Mouse (Mus musculus): ENCODE measurements around the gene Fgfr1op2. TPM values are rescaled to one million over a fixed set of nuclear protein-coding genes. Genes with fewer than 3 reads are reported as not detected.
A peak's percentile ranks its signal among the peaks of the same experiment; 100 is the strongest.
"Not testable (repeated sequence)": the region's sequence is repeated elsewhere in the genome, so short reads cannot be mapped to it uniquely, and the experiment has no call there.

The Fgfr1op2 gene
- total RNA-seq (2014; fragmentation: Nextera tagmentation) (96.1 and 107 TPM in 2 replicates), total RNA-seq (2017) (151 and 157 TPM in 2 replicates)

DNA sequence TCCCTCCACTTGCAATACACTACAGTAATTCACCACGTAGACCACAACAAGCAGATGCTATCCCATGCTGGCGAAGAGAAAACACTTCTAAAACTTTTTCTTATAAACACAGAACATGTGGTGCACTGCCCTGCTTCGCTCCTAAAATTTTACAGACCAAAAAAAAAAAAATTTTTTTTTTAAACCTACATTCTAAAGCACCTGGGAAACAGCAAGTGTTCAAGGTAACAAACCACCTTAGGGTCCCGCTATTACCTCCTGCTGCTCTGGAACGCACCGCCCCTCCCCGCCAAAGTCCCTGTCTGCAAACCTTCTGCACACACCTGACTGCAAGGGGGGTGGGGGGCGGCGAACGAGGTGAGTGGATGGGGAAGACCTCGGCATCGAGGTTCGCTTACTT, at the start of gene Fgfr1op2:
Fgfr1op2 (plus strand) TSS at position 301 of the 400 bp plus-strand sequence.
- ATAC-seq (replicated peaks; ENCODE audit: poor library complexity, severe bottlenecking) = no peak

DNA sequence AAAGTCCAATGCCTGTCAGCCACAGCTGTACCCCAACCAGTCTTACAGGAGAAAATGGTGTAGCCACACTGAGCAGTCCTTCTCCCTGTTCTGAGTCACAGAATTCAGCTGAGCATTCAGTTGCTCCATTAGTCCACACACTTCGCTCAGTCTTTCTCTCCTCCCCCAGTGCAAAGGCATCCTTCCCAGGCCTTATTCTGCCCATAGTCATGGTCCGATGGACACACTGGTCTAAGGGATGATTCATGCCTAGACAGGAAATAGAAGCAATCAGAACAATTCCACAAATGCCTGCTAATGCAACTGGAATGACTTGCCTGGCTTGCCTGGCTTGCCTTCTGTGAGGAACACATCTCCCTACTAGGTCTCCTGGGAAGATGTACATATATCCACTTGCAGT, 49.5 kb upstream of the Fgfr1op2 start:
- ATAC-seq (replicated peaks; ENCODE audit: poor library complexity, severe bottlenecking) = no peak

DNA sequence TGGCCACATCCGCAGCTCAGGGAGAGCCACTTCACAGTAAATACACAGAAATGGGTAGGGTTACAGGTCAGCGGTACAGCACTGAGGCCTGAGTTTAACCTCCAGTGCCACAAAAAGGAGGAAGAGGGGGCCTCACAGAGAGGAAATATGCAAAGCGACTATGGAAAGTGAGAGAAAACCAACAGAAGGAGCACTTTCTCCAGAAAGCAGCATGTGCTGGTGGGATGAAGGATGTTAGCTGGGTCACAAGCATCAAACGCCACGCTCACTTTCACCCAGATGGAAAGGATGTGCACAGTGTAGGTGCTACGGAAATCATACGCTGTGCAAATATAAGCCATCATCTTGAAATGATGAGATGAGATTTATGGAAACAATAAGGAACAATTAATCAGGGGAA, 46.6 kb upstream of the Fgfr1op2 start:
- ATAC-seq (replicated peaks; ENCODE audit: poor library complexity, severe bottlenecking) = no peak

DNA sequence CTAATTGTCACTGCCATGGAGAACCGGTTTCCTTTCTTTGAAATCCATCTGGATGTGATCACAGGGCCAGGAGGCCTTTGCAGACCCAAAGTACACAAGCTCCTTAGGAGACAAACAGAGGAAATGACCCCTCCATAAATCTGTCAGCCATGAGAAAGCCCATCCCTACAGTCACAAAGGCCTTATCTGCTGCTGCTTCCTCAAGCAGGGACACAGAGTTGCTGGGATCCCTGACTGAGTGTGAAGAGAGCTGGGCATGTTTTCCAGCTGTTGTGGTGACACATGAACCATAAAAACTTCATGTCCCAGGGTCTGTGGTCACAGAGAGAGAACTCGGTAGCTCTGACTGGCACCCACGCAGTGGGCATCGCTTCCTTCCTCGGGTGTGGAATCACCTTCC, 46.2 kb upstream of the Fgfr1op2 start:
- no peak for ATAC-seq (replicated peaks; ENCODE audit: poor library complexity, severe bottlenecking)

DNA sequence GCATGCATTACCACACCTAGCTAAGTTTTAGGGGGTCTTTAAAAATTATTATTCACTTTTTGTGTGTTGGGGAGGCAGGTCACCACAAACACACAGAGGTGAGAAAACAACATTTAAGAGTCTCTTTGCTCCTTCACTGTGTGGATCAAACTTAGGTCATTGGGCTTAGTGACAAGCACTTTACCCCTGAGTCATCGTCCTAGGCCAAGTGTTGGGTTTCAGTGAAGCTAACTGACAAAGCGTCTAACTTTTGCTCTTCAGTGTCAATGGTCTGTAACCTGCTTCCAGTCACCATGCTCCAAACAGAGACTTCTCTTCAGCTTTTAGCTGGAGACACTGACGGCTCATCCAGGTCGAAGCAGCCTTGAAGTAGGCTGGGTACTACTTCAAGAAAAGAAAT, 43.9 kb upstream of the Fgfr1op2 start:
- ATAC-seq (replicated peaks; ENCODE audit: poor library complexity, severe bottlenecking) = no peak

DNA sequence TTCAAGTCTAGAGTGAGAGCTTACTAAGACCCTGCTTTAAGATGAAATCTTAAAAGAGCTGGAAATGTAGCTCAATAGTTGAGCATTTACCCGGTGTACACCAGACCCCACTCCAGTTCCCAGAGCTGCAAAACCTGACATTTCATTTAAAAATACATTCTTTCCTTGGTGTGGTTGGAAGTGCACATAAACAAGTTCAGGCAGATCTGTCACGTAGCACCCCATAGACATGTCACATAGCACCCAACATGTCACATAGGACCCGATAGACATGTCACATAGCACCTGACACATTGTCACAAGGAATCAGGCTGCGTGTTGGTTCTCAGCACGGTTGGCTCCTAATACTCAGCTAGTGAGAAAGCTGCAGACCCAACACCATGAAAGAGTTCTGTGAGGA, 41.5 kb upstream of the Fgfr1op2 start:
- no peak for ATAC-seq (replicated peaks; ENCODE audit: poor library complexity, severe bottlenecking)

DNA sequence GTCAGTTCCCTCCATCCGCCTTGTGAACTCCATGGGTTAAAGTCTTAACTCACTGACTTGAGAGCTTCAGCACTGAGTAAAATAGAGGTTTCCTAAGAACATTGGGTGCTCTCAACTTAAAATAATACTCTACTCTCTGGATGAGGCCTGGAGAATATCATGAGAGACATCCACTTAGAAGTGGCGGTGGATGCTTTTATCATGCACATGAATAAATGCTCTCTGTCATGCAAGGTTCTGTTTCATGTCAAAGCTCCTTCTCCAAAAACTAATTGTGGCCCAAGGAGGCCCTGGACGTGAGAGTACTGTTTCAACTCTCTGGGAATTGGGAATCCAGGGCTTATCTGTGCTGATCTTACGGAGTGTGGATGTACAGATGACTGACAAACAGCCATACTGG, 39.9 kb upstream of the Fgfr1op2 start:
- no peak for ATAC-seq (replicated peaks; ENCODE audit: poor library complexity, severe bottlenecking)

DNA sequence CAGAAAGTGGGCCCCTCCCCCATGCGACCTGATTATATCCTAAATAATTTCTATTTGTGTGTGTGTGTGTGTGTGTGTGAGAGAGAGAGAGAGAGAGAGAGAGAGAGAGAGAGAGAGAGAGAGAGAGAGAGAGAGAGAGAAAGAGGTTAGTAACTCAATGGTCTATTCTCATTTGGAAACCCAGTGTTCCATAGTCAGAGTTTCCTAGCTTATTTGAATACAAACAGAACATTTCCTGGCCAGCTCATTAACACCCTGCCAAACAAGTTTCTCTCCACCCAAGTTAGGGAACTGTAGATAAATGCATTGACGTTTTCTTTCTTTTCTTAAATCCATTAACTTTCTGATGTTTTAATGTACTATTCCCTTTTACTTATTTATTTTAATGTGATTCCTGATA, 38.9 kb upstream of the Fgfr1op2 start:
- no peak for ATAC-seq (replicated peaks; ENCODE audit: poor library complexity, severe bottlenecking)

DNA sequence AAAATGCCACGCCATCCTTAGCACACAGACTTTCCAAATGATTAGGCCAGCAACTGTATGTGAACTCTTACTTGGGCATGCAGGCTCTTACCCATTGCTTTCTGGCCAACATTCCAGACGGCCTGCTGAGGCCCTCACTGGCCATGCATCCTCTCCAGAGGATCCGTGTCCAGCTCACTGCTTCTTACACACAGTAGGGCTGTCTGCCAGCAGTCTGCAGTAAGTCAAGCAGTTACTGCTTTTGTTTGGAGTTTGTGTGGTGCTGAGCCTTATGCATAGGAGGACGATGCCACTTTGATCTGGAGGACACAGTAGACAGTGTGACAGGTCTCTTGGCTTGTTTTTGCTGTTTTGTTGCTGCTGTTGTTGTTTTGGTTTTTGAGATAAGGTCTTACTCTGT, 38.3 kb upstream of the Fgfr1op2 start:
- ATAC-seq (replicated peaks; ENCODE audit: poor library complexity, severe bottlenecking) = no peak

DNA sequence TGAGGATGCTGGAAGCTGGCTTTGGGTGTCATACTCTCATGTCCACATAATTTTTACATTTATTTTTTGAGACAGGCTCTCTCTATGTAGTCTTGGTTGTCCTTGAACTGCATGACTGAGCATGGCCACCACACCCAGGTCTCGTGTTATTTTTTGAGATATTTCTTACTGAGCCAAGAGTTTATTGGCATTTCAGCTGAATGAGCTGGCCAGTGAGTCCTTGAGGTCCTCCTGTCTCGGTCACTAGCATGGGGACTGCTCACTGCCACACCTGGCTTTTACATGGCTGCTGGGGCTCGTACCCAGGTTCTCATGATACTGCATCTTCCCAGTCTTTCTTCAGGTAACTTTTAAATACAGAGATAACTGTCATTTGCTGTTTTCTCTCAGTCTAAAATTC, 36.6 kb upstream of the Fgfr1op2 start:
- ATAC-seq (replicated peaks; ENCODE audit: poor library complexity, severe bottlenecking) = no peak

DNA sequence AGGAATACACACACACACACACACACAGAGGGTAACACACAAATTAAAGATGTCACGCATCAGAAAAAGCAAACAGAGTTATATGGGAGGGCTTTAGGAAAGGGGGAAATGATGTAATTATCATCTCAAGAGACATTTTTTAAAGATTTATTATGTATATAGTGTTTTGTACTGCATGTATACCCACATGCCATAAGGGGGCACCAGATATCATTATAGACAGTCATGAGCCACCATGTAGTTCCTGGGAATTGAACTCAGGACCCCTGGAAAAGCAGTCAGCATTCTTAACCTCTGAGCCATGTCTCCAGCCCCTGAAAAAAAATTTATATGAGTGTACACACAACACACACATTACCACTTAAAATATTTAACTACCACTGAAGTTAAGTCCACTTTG, 32.4 kb upstream of the Fgfr1op2 start:
- peak; percentile 35; the same call in 1 of the 2 replicates for ATAC-seq (replicated peaks; ENCODE audit: poor library complexity, severe bottlenecking)

DNA sequence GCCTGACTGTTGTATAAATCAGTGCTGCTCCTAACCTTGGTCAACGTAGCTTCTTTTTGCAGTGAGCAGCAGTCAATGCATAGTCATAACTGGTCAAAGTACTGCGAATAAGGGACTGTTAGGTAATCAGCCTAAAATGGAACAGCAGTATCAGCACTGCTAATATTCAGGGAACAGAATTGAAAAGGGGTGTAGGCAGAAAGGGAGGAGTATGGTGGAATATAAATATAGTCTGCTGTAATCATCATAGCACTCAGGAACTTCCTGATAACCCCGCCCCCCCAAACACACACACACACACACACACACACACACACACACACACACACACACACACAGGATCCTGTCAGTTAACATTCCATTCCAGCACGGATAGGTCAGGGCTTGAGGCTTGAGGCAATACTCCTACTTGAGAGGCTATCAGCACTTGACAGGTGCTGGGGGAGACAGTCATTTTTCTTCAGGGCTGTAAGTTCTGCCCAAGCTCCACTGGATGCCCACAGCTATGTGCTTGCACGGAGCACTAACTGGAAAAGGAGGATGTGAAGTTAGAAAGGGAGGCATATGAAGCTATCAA, 31.6 kb upstream of the Fgfr1op2 start:
- no peak for ATAC-seq (replicated peaks; ENCODE audit: poor library complexity, severe bottlenecking)

DNA sequence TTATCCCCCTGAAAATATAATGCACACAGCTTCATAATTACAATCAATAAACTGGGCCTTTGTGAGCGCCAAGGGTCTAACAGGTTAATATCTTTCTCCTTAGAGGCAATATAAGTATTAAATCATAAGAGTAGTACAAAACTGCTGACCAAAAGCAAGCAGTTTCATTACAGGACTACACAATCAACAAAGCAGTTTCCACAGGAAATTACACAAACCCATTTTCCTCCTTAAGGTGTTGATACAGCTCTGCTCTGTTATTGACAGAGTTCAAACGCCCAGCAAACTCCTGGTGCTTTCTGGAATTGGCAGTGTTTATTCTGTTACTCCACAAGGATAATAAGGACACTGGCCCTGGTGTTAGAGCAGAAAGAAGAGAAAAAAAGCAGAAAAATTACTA, 26.6 kb upstream of the Fgfr1op2 start:
- ATAC-seq (replicated peaks; ENCODE audit: poor library complexity, severe bottlenecking) = no peak

DNA sequence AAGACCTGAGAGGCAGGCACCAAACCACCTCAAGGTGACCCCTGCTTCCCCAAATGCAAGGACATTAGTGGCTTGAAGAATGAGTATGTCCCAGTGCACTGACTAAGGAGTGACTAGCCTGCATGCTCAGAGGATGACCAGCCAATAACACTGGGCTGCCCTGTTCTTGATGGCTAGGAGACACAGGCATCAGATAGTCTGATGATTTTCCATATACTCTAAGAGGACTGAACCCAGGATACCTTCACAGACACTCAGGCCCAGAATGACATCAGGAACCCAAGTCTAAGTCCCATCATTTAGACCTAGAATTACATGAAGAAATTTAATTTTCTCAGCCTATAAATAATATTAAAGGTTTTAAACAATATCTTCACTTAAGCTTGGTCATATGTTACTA, 25.7 kb upstream of the Fgfr1op2 start:
- ATAC-seq (replicated peaks; ENCODE audit: poor library complexity, severe bottlenecking) = no peak

DNA sequence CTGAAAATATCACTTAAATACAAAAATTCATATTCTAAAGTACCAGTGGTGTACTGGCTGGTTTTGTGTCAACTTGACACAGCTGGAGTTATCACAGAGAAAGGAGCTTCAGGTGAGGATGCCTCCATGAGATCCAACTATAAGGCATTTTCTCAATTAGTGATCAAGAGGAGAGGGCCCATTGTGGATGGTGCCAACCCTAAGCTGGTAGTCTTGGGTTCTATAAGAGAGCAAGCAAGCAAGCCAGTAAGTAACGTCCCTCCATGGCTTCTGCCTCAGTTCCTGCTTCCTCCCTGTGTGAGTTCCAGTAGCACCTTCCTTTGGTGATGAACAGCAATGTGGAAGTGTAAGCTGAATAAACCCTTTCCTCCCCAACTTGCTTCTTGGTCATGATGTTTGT, 14.5 kb upstream of the Fgfr1op2 start:
- ATAC-seq (replicated peaks; ENCODE audit: poor library complexity, severe bottlenecking) = not testable (repeated sequence)

DNA sequence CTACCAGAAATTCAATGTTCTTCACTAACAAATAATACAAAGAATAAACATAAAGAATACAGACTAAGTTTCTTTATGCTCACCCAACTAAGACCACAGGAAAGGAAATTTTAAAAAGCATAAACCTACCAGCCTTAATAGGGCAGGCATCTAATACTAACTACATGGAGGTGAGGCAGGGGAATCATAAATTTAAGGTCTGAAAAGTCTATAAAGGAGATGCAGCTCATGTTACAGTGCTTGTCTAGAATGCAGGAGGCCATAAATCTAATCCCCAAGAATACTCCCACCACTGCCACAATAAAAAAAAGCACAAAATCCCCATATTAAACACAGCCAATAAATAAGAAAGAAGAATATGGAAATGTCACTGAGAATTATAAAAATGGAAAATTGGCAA, 4.9 kb upstream of the Fgfr1op2 start:
- no peak for ATAC-seq (replicated peaks; ENCODE audit: poor library complexity, severe bottlenecking)

DNA sequence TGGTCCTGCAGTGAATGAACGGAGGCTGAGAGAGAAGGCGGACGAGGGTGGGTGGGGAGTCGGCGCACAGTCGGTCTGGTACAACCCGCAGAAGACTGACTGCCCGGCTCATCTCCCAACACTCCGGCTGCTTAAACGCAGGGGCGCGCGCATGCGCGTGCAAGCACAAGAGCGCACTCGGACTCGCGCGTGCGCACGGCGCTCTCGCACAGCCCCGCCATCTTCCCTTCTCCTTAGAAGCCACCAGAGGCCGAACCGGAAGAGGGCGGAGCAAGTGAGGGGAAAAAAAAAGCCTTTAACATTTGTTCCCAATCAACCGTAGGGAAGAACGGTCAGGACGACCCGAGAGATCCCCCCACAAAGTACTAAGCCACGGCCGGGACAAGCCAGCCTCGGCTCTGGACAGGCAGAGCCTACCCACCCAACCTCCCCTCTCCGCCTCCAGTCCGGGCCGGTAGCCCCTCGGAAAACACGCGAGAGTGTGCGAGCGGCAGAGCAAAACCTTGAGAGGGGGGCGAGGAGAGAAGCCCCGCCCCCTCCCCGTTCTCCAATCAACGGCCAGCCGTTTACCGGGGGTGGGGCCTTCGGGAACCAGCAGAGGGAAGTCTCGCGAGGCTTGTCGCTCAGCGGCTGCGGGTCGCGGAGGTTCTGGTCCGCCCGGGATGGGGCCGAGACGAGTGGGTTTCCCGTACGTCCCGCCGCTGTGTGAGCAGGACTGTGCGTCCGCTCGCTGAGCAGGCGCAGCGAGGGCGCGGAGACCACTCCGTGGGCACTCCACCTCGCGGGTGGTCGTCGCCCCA, 507 bp downstream of the Fgfr1op2 start, which contains the start of gene Ints13:
Ints13 (minus strand) TSS at position 526 of the 800 bp plus-strand sequence.
- peak; percentile 91 for ATAC-seq (replicated peaks; ENCODE audit: poor library complexity, severe bottlenecking)

DNA sequence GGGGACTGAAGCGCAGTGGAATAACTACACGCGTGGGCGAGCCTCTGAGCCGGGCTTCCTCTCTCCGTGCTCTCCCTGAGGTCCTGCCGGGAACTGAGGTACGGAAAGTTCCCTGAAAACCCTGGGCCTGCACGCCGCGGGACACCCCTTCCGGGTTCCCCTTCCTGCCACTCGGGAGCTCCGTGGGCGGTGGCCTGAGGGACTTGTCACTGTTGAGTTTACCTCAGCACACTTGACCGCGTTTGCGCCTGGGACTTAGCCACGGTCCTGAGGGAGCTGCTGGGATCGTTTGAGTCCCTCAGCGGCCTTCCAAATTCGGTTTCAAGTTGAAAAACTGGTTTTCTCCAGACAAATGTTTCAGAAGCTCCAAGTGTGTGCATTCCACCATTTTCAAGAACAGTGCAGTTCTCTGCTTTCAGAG, 1.1 kb downstream of the Fgfr1op2 start:
- ATAC-seq (replicated peaks; ENCODE audit: poor library complexity, severe bottlenecking) = peak; percentile 64

DNA sequence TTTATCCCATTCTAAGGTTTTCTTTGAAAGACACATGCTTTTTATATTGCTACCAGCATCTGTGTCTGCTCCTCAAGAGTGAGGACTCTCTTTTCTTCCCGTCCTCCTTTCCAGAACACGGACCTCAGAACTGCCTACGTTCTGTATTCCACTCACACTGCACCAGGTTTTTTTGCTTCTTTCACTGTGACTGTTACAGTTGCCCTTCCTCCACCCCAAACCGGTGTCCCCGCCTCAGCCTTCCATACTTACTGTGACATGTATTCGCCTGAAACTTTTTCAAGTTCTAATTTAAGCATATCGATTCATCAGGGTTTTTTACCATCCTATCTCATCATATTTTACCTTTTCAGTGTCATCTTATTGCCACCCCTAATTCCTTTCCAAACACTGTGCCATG, 1.6 kb downstream of the Fgfr1op2 start:
- no peak for ATAC-seq (replicated peaks; ENCODE audit: poor library complexity, severe bottlenecking)

DNA sequence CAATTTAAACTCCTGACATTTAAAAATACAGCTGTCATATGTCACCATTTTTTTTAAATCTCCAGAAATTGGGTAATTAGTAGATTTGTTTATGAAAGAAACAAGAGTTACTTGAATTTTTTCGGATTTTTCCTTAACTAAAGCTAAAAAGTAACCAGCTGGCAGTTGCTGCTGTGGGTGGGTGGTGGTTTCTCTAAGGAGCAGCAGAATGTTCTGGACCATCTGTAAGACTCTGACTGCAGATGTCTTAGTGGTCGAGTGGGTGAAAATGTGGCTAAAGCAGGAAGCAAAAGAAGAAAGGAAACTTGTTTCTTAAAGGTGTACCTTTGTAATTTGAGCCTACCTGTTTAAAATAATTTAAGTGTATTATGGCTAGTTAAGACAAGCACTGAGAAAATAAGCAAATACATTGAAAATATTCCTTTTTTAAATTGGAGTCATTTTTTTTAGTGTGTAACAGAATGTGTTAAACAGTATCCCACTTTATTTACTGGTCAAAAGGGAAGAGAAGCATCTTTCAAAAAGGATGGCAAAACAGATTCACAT, 3.5 kb downstream of the Fgfr1op2 start:
- no peak for ATAC-seq (replicated peaks; ENCODE audit: poor library complexity, severe bottlenecking)

DNA sequence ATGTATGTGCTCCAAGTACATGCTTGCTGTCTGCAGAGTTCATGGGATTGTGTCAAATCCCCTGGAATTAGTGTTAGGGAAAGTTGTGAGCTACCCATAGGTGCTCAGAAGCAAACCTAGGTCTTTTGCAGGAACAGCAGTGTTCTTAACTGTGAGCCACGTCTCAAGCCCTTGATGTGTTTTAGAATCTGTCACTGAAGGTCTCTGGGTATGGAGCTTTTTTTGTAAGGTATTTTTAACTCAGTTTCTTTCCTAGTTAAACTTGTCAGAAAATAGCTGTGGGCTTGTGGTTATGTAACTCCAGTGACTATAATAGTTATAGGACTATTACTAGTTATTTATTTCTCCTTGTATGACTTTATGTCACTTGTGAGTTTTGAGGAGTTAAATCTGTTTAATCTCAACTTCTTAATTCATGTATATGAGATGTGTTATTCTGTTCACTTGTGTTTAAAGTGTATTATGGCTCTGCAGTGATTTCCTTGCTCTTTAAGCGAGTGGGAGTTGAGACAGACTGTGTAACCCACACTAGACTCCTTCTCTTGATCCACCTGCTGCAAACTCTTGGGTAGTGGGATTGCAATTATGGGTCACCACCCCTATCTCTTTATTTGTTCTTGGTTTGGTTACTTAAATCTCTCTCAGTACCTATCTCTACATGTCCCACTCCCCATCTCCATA, 6.5 kb downstream of the Fgfr1op2 start:
- ATAC-seq (replicated peaks; ENCODE audit: poor library complexity, severe bottlenecking) = no peak

All from granulocyte monocyte progenitor cell, adult 5-6 weeks (primary cell).